Mouse (Mus musculus): Measurements from ENCODE around the gene Trpm3.

- no peak for TF ChIP-seq CTCF (IDR thresholded peaks at IDR 0.05; ENCODE audit: low read depth, low read length)
- no peak for TF ChIP-seq POLR2A (IDR thresholded peaks at IDR 0.05; ENCODE audit: extremely low read depth, insufficient read depth, low read length)
Observed at GRCm38 (mm10) chr19:22631316-22631715, 492.5 kb downstream of the Trpm3 start.

All from liver, adult 2 months (tissue).